Mouse (Mus musculus): Measurements from ENCODE around the gene Nkiras1. TPM values are rescaled to one million over a fixed set of nuclear protein-coding genes. Genes with fewer than 3 reads are reported as not detected.
"Not testable (repeated sequence)": the region's sequence is repeated elsewhere in the genome, so short reads cannot be mapped to it uniquely, and the experiment has no call there.

Nkiras1 gene
- polyA plus RNA-seq, 1 experiment from 2014 or later: 13.8 TPM

DNA sequence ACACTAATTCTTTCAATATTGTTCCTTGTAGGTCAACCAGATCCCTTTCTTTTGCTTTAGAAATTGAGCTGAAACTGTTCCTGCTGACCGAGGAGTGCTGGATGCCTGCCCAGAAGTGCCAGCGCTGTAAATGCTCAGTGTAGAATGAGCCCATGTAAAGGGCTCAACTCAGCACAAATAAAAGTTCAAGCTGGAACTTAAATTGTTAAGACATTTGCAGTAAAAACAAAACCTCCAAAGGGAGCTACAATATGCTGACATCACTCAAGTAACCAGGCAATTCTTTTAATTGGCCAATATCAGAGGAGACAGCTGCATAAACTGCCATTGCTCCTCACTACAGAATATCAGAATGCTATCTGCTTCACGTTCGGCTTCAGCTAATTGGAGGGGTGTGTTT lies 7.5 kb upstream of the Nkiras1 start:
- Histone ChIP-seq H3K4me1 (replicated peaks; ENCODE audit: control insufficient read depth, insufficient read depth, low read length) (no peaks in the 10 kb centered on the region), H3K27ac (ENCODE audit: low read depth, low read length) (no peak overlapping the region), H3K9me3 (ENCODE audit: control insufficient read depth, low read length) (no peaks in the 10 kb centered on the region; the same call in 1 of the 2 replicates), H3K4me3 (ENCODE audit: low read depth, low read length) (no peak overlapping the region), H3K27me3 (ENCODE audit: control insufficient read depth, insufficient read depth, low read length) (no peaks in the 10 kb centered on the region), H3K36me3 (ENCODE audit: control insufficient read depth, insufficient read depth, low read length) (peaks cover under 1% of the 10 kb centered on the region; the same call in 1 of the 2 replicates), H3K9ac (ENCODE audit: low read length) (no peak overlapping the region), H3K4me2 (ENCODE audit: low read depth, low read length, severe bottlenecking) (no peak overlapping the region)
- ATAC-seq (replicated peaks; ENCODE audit: low FRiP score) (no peak), DNase-seq (ENCODE audit: low spot score) (no peak)
- 76% methylated on average over 4 of the region's 4 CpGs for WGBS

DNA sequence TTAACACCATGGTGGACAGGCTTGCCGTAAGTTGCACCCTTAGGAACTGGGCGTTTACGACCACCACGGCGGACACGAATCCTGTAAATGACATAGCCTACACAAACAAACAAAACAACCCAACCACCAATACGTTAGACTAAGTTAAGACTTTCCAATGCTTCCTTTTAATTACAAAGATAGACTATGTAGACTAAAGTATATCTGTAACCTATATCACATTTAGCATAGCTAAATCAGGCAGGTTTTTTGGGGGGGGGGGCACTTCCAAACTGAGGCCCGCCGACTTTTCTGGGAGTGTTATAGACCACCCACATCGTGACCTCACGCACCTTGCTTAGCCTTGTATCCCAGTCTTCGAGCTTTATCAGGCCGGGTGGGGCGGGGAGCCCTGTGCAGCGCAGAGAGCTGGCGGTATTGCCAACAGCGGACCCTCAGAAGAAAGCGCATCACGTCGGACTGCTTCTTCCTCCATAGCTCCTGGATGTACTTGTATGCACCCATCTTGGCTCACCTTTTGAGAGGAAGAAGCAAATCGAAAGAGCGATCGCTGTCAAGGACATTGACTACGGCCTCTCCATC lies 898 bp upstream of the Nkiras1 start:
- WGBS: under 1% methylated on average over 18 of the region's 24 CpGs
- Histone ChIP-seq H3K4me2 (ENCODE audit: low read depth, low read length, severe bottlenecking) (peak overlapping the region; percentile 60), H3K9ac (ENCODE audit: low read length) (peak overlapping the region; percentile 98), H3K27ac (ENCODE audit: low read depth, low read length) (peak overlapping the region; percentile 59; the same call in 1 of the 2 replicates), H3K4me3 (ENCODE audit: low read depth, low read length) (peak overlapping the region; percentile 93)
- H3K27me3 ChIP-seq (ENCODE audit: control insufficient read depth, insufficient read depth, low read length); H3K36me3 ChIP-seq (ENCODE audit: control insufficient read depth, insufficient read depth, low read length); H3K4me1 ChIP-seq (replicated peaks; ENCODE audit: control insufficient read depth, insufficient read depth, low read length); ATAC-seq (replicated peaks; ENCODE audit: low FRiP score); H3K9me3 ChIP-seq (ENCODE audit: control insufficient read depth, low read length): not testable (repeated sequence)
- DNase-seq (ENCODE audit: low spot score): peak; percentile 56

DNA sequence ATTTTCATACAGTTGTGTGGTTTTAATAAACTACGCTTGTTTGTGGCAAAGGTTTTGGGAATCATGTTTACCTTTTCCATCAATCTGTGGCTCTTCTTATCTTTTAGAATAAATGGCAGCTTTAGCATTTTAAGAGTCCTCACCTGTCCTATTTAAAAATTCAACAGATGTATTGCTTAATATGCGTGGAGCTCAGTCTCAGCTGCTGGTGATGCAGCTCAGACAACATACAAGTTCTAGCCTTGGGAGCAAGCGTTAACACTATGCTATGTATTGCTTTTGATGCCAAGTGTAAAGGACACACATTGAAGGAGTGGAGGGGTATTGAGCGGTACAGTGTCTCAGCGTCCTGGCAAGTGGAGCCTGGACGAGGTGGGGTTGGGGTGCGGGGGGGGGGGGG lies 730 bp downstream of the Nkiras1 start:
- Histone ChIP-seq H3K27ac (ENCODE audit: low read depth, low read length) (no peak overlapping the region), H3K27me3 (ENCODE audit: control insufficient read depth, insufficient read depth, low read length) (no peaks in the 10 kb centered on the region), H3K9ac (ENCODE audit: low read length) (peak overlapping the region; percentile 72), H3K4me1 (replicated peaks; ENCODE audit: control insufficient read depth, insufficient read depth, low read length) (peaks cover 2% of the 10 kb centered on the region; the same call in 1 of the 2 replicates), H3K9me3 (ENCODE audit: control insufficient read depth, low read length) (no peaks in the 10 kb centered on the region), H3K4me2 (ENCODE audit: low read depth, low read length, severe bottlenecking) (peak overlapping the region; percentile 79), H3K36me3 (ENCODE audit: control insufficient read depth, insufficient read depth, low read length) (peaks cover 3% of the 10 kb centered on the region; the same call in 1 of the 2 replicates), H3K4me3 (ENCODE audit: low read depth, low read length) (peak overlapping the region; percentile 93)
- WGBS: 19% methylated on average over 6 of the region's 7 CpGs
- peak; percentile 29 for ATAC-seq (replicated peaks; ENCODE audit: low FRiP score)
- DNase-seq (ENCODE audit: low spot score): no peak

DNA sequence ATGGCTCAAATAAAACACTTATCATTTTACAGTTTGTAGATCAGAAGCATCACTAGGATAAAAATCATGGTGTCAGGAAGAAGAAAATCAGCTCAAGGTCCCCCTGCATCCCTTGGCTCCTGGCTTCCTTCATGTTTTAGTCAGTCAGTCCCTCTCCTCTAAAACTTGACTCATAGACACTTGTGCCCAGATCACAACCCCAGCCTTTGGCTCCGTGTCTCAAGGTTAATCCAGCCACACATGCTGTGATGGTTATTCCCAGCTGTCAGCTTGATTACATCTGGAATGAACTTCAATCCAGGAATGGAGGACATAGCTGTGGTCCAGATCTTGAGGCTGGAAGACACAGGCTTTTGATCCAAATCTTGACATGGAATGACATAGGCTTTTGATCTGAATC lies 3.6 kb downstream of the Nkiras1 start:
- Histone ChIP-seq H3K27ac (ENCODE audit: low read depth, low read length) (no peak overlapping the region), H3K27me3 (ENCODE audit: control insufficient read depth, insufficient read depth, low read length) (no peaks in the 10 kb centered on the region), H3K4me3 (ENCODE audit: low read depth, low read length) (no peak overlapping the region), H3K36me3 (ENCODE audit: control insufficient read depth, insufficient read depth, low read length) (peaks cover 3% of the 10 kb centered on the region; the same call in 1 of the 2 replicates), H3K9me3 (ENCODE audit: control insufficient read depth, low read length) (no peaks in the 10 kb centered on the region), H3K4me2 (ENCODE audit: low read depth, low read length, severe bottlenecking) (no peak overlapping the region), H3K9ac (ENCODE audit: low read length) (no peak overlapping the region), H3K4me1 (replicated peaks; ENCODE audit: control insufficient read depth, insufficient read depth, low read length) (0 out of 2 replicates have a peak, but pooled peaks cover 2% of the 10 kb centered on the region)
- DNase-seq (ENCODE audit: low spot score) (no peak), ATAC-seq (replicated peaks; ENCODE audit: low FRiP score) (no peak)
- 86% methylated on average over 1 of the region's 1 CpGs for WGBS

DNA sequence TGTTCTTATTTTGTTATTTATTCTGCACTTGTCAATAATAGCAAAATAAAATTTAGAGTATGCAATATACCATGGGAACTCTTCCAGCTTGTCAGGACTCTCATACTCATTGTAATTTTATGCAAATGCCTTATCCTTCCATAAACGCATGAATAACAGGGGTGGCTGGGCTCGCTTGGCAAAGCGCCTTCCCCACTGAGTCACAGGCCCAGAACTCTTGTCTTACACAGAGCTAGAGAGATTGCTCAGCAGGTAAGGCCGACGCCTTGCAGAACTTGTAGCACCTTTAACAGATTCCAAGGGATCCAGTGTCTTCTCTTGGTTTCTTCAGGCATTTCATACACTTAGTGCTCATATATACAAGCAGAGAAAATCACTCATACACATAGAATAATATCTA lies 9.4 kb downstream of the Nkiras1 start:
- Histone ChIP-seq H3K27ac (ENCODE audit: low read depth, low read length) (no peak overlapping the region), H3K4me1 (replicated peaks; ENCODE audit: control insufficient read depth, insufficient read depth, low read length) (no peaks in the 10 kb centered on the region; the same call in 1 of the 2 replicates), H3K4me2 (ENCODE audit: low read depth, low read length, severe bottlenecking) (no peak overlapping the region), H3K9me3 (ENCODE audit: control insufficient read depth, low read length) (no peaks in the 10 kb centered on the region), H3K36me3 (ENCODE audit: control insufficient read depth, insufficient read depth, low read length) (peaks cover 3% of the 10 kb centered on the region; the same call in 1 of the 2 replicates), H3K9ac (ENCODE audit: low read length) (no peak overlapping the region), H3K4me3 (ENCODE audit: low read depth, low read length) (no peak overlapping the region), H3K27me3 (ENCODE audit: control insufficient read depth, insufficient read depth, low read length) (no peaks in the 10 kb centered on the region)
- DNase-seq (ENCODE audit: low spot score): no peak
- 90% methylated on average over 5 of the region's 5 CpGs for WGBS
- no peak for ATAC-seq (replicated peaks; ENCODE audit: low FRiP score)

DNA sequence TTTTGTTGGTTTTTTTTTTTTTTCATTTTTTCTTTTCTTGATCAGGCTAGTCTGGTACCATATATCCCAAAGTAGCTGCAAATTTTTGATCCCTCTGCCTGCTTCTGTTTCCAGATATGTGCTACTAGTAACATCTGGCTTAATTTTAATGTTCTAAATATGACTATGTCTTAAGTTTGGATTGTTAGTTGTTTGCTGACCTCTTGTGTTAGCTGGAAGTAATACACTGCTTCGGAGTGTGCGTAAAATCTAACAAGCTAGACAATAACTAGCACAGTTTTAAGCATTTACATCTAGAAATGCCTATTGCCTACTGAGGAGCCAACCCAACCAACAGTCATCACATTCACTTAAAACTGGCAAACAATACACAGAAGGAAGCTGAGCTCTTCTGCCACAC lies 13.6 kb downstream of the Nkiras1 start:
- Histone ChIP-seq H3K4me1 (replicated peaks; ENCODE audit: control insufficient read depth, insufficient read depth, low read length) (no peaks in the 10 kb centered on the region; the same call in 1 of the 2 replicates), H3K4me3 (ENCODE audit: low read depth, low read length) (no peak overlapping the region), H3K9me3 (ENCODE audit: control insufficient read depth, low read length) (no peaks in the 10 kb centered on the region), H3K36me3 (ENCODE audit: control insufficient read depth, insufficient read depth, low read length) (no peaks in the 10 kb centered on the region), H3K27ac (ENCODE audit: low read depth, low read length) (no peak overlapping the region), H3K4me2 (ENCODE audit: low read depth, low read length, severe bottlenecking) (no peak overlapping the region), H3K27me3 (ENCODE audit: control insufficient read depth, insufficient read depth, low read length) (no peaks in the 10 kb centered on the region), H3K9ac (ENCODE audit: low read length) (no peak overlapping the region)
- ATAC-seq (replicated peaks; ENCODE audit: low FRiP score): no peak
- 93% methylated on average over 2 of the region's 2 CpGs for WGBS
- DNase-seq (ENCODE audit: low spot score): no peak

DNA sequence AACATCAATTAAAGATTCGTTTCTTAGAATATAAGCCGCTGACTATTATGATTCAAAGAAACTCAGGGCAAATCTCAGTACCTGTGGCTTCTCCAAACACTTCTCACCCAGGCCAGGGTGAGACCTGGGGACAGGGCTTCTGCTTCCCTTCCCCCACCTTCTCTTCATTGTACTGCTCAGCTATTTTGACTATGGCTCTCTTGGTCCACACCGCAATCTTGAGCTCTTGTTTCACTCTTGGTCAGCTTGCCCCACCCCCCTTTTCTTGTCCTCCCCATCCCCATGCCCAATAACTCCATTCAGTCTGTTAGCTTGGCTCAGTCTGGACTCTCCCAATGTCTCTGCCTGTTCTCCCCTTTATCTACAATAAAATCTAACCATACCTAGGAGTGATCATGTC lies 14.5 kb downstream of the Nkiras1 start:
- ATAC-seq (replicated peaks; ENCODE audit: low FRiP score): no peak
- H3K36me3 ChIP-seq (ENCODE audit: control insufficient read depth, insufficient read depth, low read length): no peaks in the 10 kb centered on the region
- no peak for DNase-seq (ENCODE audit: low spot score)

DNA sequence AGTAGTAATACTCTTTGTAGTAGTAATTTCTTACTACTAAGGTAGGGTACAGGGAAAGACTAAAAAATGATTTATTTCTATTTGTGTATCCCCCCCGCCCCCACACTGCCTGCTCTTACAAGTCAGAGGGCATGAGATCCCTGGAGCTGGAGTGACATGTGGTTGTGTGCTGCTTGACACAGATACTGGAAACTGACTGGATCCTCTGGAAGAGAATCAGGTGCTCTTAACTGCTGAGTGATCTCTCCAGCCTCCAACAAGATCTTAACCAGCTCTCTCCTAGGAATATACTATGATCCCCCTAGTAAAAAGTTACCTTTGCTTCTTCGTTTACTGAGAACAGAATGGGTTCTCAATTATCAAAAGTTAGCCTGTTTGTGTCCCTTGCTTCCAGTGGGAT lies 15.5 kb downstream of the Nkiras1 start:
- Histone ChIP-seq H3K4me1 (replicated peaks; ENCODE audit: control insufficient read depth, insufficient read depth, low read length) (no peaks in the 10 kb centered on the region; the same call in 1 of the 2 replicates), H3K9ac (ENCODE audit: low read length) (no peak overlapping the region), H3K27ac (ENCODE audit: low read depth, low read length) (no peak overlapping the region), H3K4me3 (ENCODE audit: low read depth, low read length) (no peak overlapping the region), H3K27me3 (ENCODE audit: control insufficient read depth, insufficient read depth, low read length) (no peaks in the 10 kb centered on the region), H3K36me3 (ENCODE audit: control insufficient read depth, insufficient read depth, low read length) (no peaks in the 10 kb centered on the region), H3K4me2 (ENCODE audit: low read depth, low read length, severe bottlenecking) (no peak overlapping the region), H3K9me3 (ENCODE audit: control insufficient read depth, low read length) (no peaks in the 10 kb centered on the region)
- no peak for ATAC-seq (replicated peaks; ENCODE audit: low FRiP score)
- DNase-seq (ENCODE audit: low spot score): no peak
- WGBS: 90% methylated on average over 2 of the region's 2 CpGs

More for the DNA sequence above, 14.5 kb downstream of the Nkiras1 start:
- Histone ChIP-seq H3K4me2 (ENCODE audit: low read depth, low read length, severe bottlenecking) (no peak overlapping the region), H3K4me1 (replicated peaks; ENCODE audit: control insufficient read depth, insufficient read depth, low read length) (no peaks in the 10 kb centered on the region; the same call in 1 of the 2 replicates), H3K4me3 (ENCODE audit: low read depth, low read length) (no peak overlapping the region), H3K27me3 (ENCODE audit: control insufficient read depth, insufficient read depth, low read length) (no peaks in the 10 kb centered on the region), H3K27ac (ENCODE audit: low read depth, low read length) (no peak overlapping the region), H3K9ac (ENCODE audit: low read length) (no peak overlapping the region), H3K9me3 (ENCODE audit: control insufficient read depth, low read length) (no peaks in the 10 kb centered on the region)
- WGBS: 88% methylated on average over 3 of the region's 3 CpGs

DNA sequence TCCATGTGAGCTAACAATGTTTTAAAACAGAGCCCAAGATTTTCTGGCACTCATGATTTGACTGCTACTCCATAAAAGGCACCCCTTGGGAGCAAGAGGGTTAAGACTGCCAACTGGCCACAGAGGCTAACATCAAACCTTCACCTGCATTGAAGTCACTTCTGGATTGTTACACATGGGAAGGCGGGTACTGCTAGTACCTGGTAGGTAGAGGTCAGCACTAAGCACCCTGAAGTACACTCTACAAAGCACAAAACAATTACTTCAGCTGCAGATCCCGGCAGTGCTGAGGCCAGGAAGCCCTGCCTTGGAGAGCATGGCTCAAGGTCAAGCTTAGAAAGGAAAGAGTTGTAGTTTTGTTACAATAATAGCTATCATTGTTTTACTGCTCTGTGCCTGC lies 16.5 kb downstream of the Nkiras1 start:
- H3K27me3 ChIP-seq (ENCODE audit: control insufficient read depth, insufficient read depth, low read length): no peaks in the 10 kb centered on the region
- H3K27ac ChIP-seq (ENCODE audit: low read depth, low read length): no peak overlapping the region
- no peak for ATAC-seq (replicated peaks; ENCODE audit: low FRiP score)
- no peaks in the 10 kb centered on the region for H3K36me3 ChIP-seq (ENCODE audit: control insufficient read depth, insufficient read depth, low read length)
- no peak for DNase-seq (ENCODE audit: low spot score)
- H3K4me3 ChIP-seq (ENCODE audit: low read depth, low read length): no peak overlapping the region
- H3K4me2 ChIP-seq (ENCODE audit: low read depth, low read length, severe bottlenecking): no peak overlapping the region
- H3K4me1 ChIP-seq (replicated peaks; ENCODE audit: control insufficient read depth, insufficient read depth, low read length): no peaks in the 10 kb centered on the region
- no peak overlapping the region for H3K9ac ChIP-seq (ENCODE audit: low read length)
- no peaks in the 10 kb centered on the region for H3K9me3 ChIP-seq (ENCODE audit: control insufficient read depth, low read length)
- 79% methylated on average over 2 of the region's 2 CpGs for WGBS
